Mouse (Mus musculus): ENCODE results near the gene Vmn2r94. TPM values are rescaled to one million over a fixed set of nuclear protein-coding genes. Genes with fewer than 3 reads are reported as not detected.

Vmn2r94 gene
- not detected for total RNA-seq (2023)

GRCm38 (mm10) chr17:18277656-18278055, at the start of gene Vmn2r94:
Gene Vmn2r94, minus strand, starts transcription at chr17:18277756.

GRCm38 (mm10) chr17:18297799-18298198, 20.2 kb upstream of the Vmn2r94 start, which contains the start of gene Vmn2r93:
Gene Vmn2r93, plus strand, starts transcription at chr17:18298099.

Other genes starting within 250 kb of the Vmn2r94 start
- not detected for gene Vmn2r124, start 228.3 kb downstream of the Vmn2r94 start, total RNA-seq (2023)
- not detected for gene Vmn2r91, start 192.7 kb downstream of the Vmn2r94 start, total RNA-seq (2023)
- gene Vmn2r92, start 125.9 kb downstream of the Vmn2r94 start, total RNA-seq (2023) = not detected
- gene Vmn2r93, start 20.3 kb upstream of the Vmn2r94 start, total RNA-seq (2023) = not detected
- not detected for gene Vmn2r95, start 146.3 kb upstream of the Vmn2r94 start, total RNA-seq (2023)

All from monocyte, adult 59 days (primary cell).